ENCODE assay signal across 8 mouse cellular contexts in genomic region chr1:168391617-168392499, GRCm38 (mm10). TPM values are rescaled to one million over a fixed set of nuclear protein-coding genes. Genes with fewer than 3 reads are reported as not detected.
DNase-seq lines count a peak whose midpoint lies in the region; ATAC-seq and TF ChIP-seq lines count a peak whose summit lies in the region.

No protein-coding gene starts in this region.

- peaks cover 59% of the 10 kb centered on the region for H3K4me1 ChIP-seq in heart, embryonic 16.5 days (ENCODE audit: control insufficient read depth, insufficient read depth, low read length)
- peaks cover 11% of the 10 kb centered on the region; the same call in 1 of the 2 replicates for H3K4me1 ChIP-seq in midbrain, postnatal 0 days (ENCODE audit: insufficient read depth, low read length)

- H3K9ac ChIP-seq in heart, embryonic 16.5 days (ENCODE audit: low read length) = peak overlapping the region; percentile 69
- H3K9ac ChIP-seq in midbrain, postnatal 0 days (replicated peaks; ENCODE audit: low read length, poor library complexity, severe bottlenecking) = no peak overlapping the region

- H3ac ChIP-seq in C2C12 (ENCODE audit: control insufficient read depth, insufficient read length, low read depth) = peak overlapping the region; percentile 44

- H3K4me2 ChIP-seq in heart, embryonic 16.5 days (ENCODE audit: low read depth, low read length) = peak overlapping the region; percentile 59
- no peak overlapping the region for H3K4me2 ChIP-seq in midbrain, postnatal 0 days (ENCODE audit: low read depth, low read length, poor library complexity, severe bottlenecking)

- H3K9me3 ChIP-seq in heart, embryonic 16.5 days (replicated peaks; ENCODE audit: control insufficient read depth, low read length) = no peaks in the 10 kb centered on the region
- no peaks in the 10 kb centered on the region for H3K9me3 ChIP-seq in midbrain, postnatal 0 days (ENCODE audit: low read length)

- peaks cover 39% of the 10 kb centered on the region for H3K79me3 ChIP-seq in C2C12 (ENCODE audit: low read depth)

- peaks cover 64% of the 10 kb centered on the region for H3K36me3 ChIP-seq in C2C12 (ENCODE audit: control insufficient read depth, insufficient read depth)
- peaks cover 7% of the 10 kb centered on the region; the same call in 1 of the 2 replicates for H3K36me3 ChIP-seq in heart, embryonic 16.5 days (ENCODE audit: control insufficient read depth, insufficient read depth)
- H3K36me3 ChIP-seq in midbrain, postnatal 0 days (ENCODE audit: insufficient read depth, low read length) = no peaks in the 10 kb centered on the region

- peaks cover 86% of the 10 kb centered on the region for H3K79me2 ChIP-seq in C2C12 (ENCODE audit: control insufficient read depth, insufficient read depth)

- peak; percentile 78 for ATAC-seq in heart, embryonic 16.5 days (replicated peaks; ENCODE audit: extremely low read depth, insufficient read depth, low FRiP score)
- no peak for ATAC-seq in midbrain, postnatal 0 days (ENCODE audit: low FRiP score)

- H3K4me3 ChIP-seq in C2C12 (ENCODE audit: insufficient read depth, poor library complexity, severe bottlenecking) = no peak overlapping the region
- peak overlapping the region; percentile 30 for H3K4me3 ChIP-seq in heart, embryonic 16.5 days (ENCODE audit: low read length)
- no peak overlapping the region for H3K4me3 ChIP-seq in midbrain, postnatal 0 days (ENCODE audit: low read depth, low read length)

- peak; percentile 67 to 85 for DNase-seq in adrenal gland, adult (ENCODE audit: inconsistent age in 2 of 2, low spot score in 1 of 2)
- DNase-seq in adrenal gland, postnatal 4 days (ENCODE audit: low spot score in 2 of 2) = no peak
- DNase-seq in embryo, embryonic 10 days (ENCODE audit: low spot score) = peak; percentile 82
- DNase-seq in kidney, postnatal 14 days = peak; percentile 69
- peak; percentile 75 for DNase-seq in midbrain, postnatal 0 days (ENCODE audit: low spot score)
- DNase-seq in thymus, postnatal 0 days (ENCODE audit: low spot score) = no peak

- 13% methylated on average over 20 of the region's 20 CpGs for WGBS in heart, embryonic 16.5 days
- WGBS in midbrain, postnatal 0 days = 32% methylated on average over 20 of the region's 20 CpGs

- no peaks in the 10 kb centered on the region for H3K27me3 ChIP-seq in C2C12 (ENCODE audit: control insufficient read depth, insufficient read depth, insufficient read length)
- no peaks in the 10 kb centered on the region for H3K27me3 ChIP-seq in heart, embryonic 16.5 days (ENCODE audit: control insufficient read depth, insufficient read depth, low read length)
- no peaks in the 10 kb centered on the region for H3K27me3 ChIP-seq in midbrain, postnatal 0 days (ENCODE audit: insufficient read depth, low read length)

- H3K27ac ChIP-seq in heart, embryonic 16.5 days (ENCODE audit: low read length) = peak overlapping the region; percentile 94
- H3K27ac ChIP-seq in midbrain, postnatal 0 days (ENCODE audit: low read depth, low read length) = no peak overlapping the region

- TF ChIP-seq CTCF in C2C12 (IDR thresholded peaks at IDR 0.05; ENCODE audit: control insufficient read depth, insufficient read depth, insufficient read length) = no peak
- no peak for TF ChIP-seq CTCF in midbrain, postnatal 0 days (IDR thresholded peaks at IDR 0.05)

TF ChIP-seq in C2C12, 6 proteins besides CTCF, POLR2A, EP300 and RAD21:
- TF ChIP-seq USF1 (IDR thresholded peaks at IDR 0.05; ENCODE audit: low read depth) = no peak
- no peak for TF ChIP-seq CEBPB (IDR thresholded peaks at IDR 0.05; ENCODE audit: low read depth)

RNA-seq across cellular contexts. Expression of gene Pbx1, which starts 40.2 kb away (rescaled TPM):
- 100 to 1,000 TPM; 202 to 226 TPM for total RNA-seq in adrenal gland, postnatal 4 days (2021)
- 29.4 TPM for polyA plus RNA-seq in C2C12 (2012; fragmentation: generic; extraction: Trizol)
- polyA plus RNA-seq in heart, embryonic 16.5 days (2015; fragmentation: Nextera tagmentation; extraction: Ambion mirVana) = 18.0 and 20.7 TPM in 2 replicates
- 83.4 and 104 TPM in 2 replicates for total RNA-seq in midbrain, postnatal 0 days (2014; rRNA removed)
- 50.6 and 57.6 TPM in 2 replicates for polyA plus RNA-seq in midbrain, postnatal 0 days (2015; fragmentation: Nextera tagmentation; extraction: Ambion mirVana)
- polyA plus RNA-seq in thymus, postnatal 0 days (2015; fragmentation: Nextera tagmentation; extraction: Ambion mirVana) = 4.6 and 5.8 TPM in 2 replicates

Comparison
In these comparisons a context has a peak if more than half of its experiments do, and no peak if none do; other contexts are left out.
1. DNase-seq: peak in adrenal gland, adult (2 of 2), embryo, embryonic 10 days (single experiment), kidney, postnatal 14 days (single experiment) and midbrain, postnatal 0 days (single experiment); none in adrenal gland, postnatal 4 days (0 of 2) and thymus, postnatal 0 days (single experiment).